Mouse (Mus musculus): ENCODE data around the gene Pbx2. TPM values are rescaled to one million over a fixed set of nuclear protein-coding genes. Genes with fewer than 3 reads are reported as not detected.

The Pbx2 gene
- polyA plus RNA-seq, 1 experiment = 66.1 TPM

GRCm38 (mm10) chr17:34561200-34561599 is 29.9 kb upstream of the Pbx2 start:
- TF ChIP-seq POLR2A (IDR thresholded peaks at IDR 0.05; ENCODE audit: insufficient read depth, low read length) = no peak
- TF ChIP-seq CTCF (IDR thresholded peaks at IDR 0.05; ENCODE audit: low read depth, low read length) = no peak
- no peak for TF ChIP-seq EP300 (IDR thresholded peaks at IDR 0.05; ENCODE audit: insufficient read depth, low read depth, low read length)
- Histone ChIP-seq H3K9ac (ENCODE audit: low read depth, poor library complexity, severe bottlenecking) (no peak overlapping the region), H3K4me1 (ENCODE audit: control insufficient read depth, insufficient read depth, low read length) (peaks cover 6% of the 10 kb centered on the region), H3K27ac (ENCODE audit: insufficient read depth, low read length) (no peak overlapping the region), H3K9me3 (replicated peaks; ENCODE audit: control insufficient read depth, insufficient read depth, low read length, poor library complexity, severe bottlenecking) (no peaks in the 10 kb centered on the region), H3K27me3 (ENCODE audit: control insufficient read depth, insufficient read depth, low read length, poor library complexity, severe bottlenecking) (no peaks in the 10 kb centered on the region), H3K36me3 (ENCODE audit: control insufficient read depth, insufficient read depth, low read length, poor library complexity, severe bottlenecking) (no peaks in the 10 kb centered on the region), H3K4me3 (ENCODE audit: low read depth, low read length) (no peak overlapping the region)

GRCm38 (mm10) chr17:34562595-34562994 is 28.5 kb upstream of the Pbx2 start:
- no peaks in the 10 kb centered on the region for H3K9me3 ChIP-seq (replicated peaks; ENCODE audit: control insufficient read depth, insufficient read depth, low read length, poor library complexity, severe bottlenecking)
- TF ChIP-seq EP300 (IDR thresholded peaks at IDR 0.05; ENCODE audit: insufficient read depth, low read depth, low read length) = peak; percentile 96
- no peak for TF ChIP-seq POLR2A (IDR thresholded peaks at IDR 0.05; ENCODE audit: insufficient read depth, low read length)
- H3K27me3 ChIP-seq (ENCODE audit: control insufficient read depth, insufficient read depth, low read length, poor library complexity, severe bottlenecking) = no peaks in the 10 kb centered on the region
- no peak overlapping the region for H3K9ac ChIP-seq (ENCODE audit: low read depth, poor library complexity, severe bottlenecking)
- H3K36me3 ChIP-seq (ENCODE audit: control insufficient read depth, insufficient read depth, low read length, poor library complexity, severe bottlenecking) = no peaks in the 10 kb centered on the region
- H3K4me3 ChIP-seq (ENCODE audit: low read depth, low read length) = no peak overlapping the region
- H3K4me1 ChIP-seq (ENCODE audit: control insufficient read depth, insufficient read depth, low read length) = peaks cover 6% of the 10 kb centered on the region
- 0 out of 2 replicates have a peak overlapping the region, but pooled peaks have one; percentile 1 for H3K27ac ChIP-seq (ENCODE audit: insufficient read depth, low read length)

GRCm38 (mm10) chr17:34563354-34563753 is 27.7 kb upstream of the Pbx2 start:
- H3K9ac ChIP-seq (ENCODE audit: low read depth, poor library complexity, severe bottlenecking) = no peak overlapping the region
- peaks cover 6% of the 10 kb centered on the region for H3K4me1 ChIP-seq (ENCODE audit: control insufficient read depth, insufficient read depth, low read length)
- H3K27me3 ChIP-seq (ENCODE audit: control insufficient read depth, insufficient read depth, low read length, poor library complexity, severe bottlenecking) = no peaks in the 10 kb centered on the region
- H3K4me3 ChIP-seq (ENCODE audit: low read depth, low read length) = no peak overlapping the region
- no peaks in the 10 kb centered on the region for H3K9me3 ChIP-seq (replicated peaks; ENCODE audit: control insufficient read depth, insufficient read depth, low read length, poor library complexity, severe bottlenecking)
- no peaks in the 10 kb centered on the region for H3K36me3 ChIP-seq (ENCODE audit: control insufficient read depth, insufficient read depth, low read length, poor library complexity, severe bottlenecking)
- TF ChIP-seq CTCF (IDR thresholded peaks at IDR 0.05; ENCODE audit: low read depth, low read length) (no peak), POLR2A (IDR thresholded peaks at IDR 0.05; ENCODE audit: insufficient read depth, low read length) (no peak), EP300 (IDR thresholded peaks at IDR 0.05; ENCODE audit: insufficient read depth, low read depth, low read length) (no peak)
- H3K27ac ChIP-seq (ENCODE audit: insufficient read depth, low read length) = peak overlapping the region; percentile 36

- TF ChIP-seq EP300 (IDR thresholded peaks at IDR 0.05; ENCODE audit: insufficient read depth, low read depth, low read length) (peak; percentile 84; the same call in 1 of the 2 replicates), POLR2A (IDR thresholded peaks at IDR 0.05; ENCODE audit: insufficient read depth, low read length) (no peak)
- H3K4me1 ChIP-seq (ENCODE audit: control insufficient read depth, insufficient read depth, low read length) = peaks cover 6% of the 10 kb centered on the region
- H3K36me3 ChIP-seq (ENCODE audit: control insufficient read depth, insufficient read depth, low read length, poor library complexity, severe bottlenecking) = no peaks in the 10 kb centered on the region
- peak within 1 kb of the TSS; percentile 41 for H3K4me3 ChIP-seq (ENCODE audit: low read depth, low read length)
- H3K9me3 ChIP-seq (replicated peaks; ENCODE audit: control insufficient read depth, insufficient read depth, low read length, poor library complexity, severe bottlenecking) = no peaks in the 10 kb centered on the region
- peak within 1 kb of the TSS; percentile 40 for H3K27ac ChIP-seq (ENCODE audit: insufficient read depth, low read length)
- no peaks in the 10 kb centered on the region for H3K27me3 ChIP-seq (ENCODE audit: control insufficient read depth, insufficient read depth, low read length, poor library complexity, severe bottlenecking)
- H3K9ac ChIP-seq (ENCODE audit: low read depth, poor library complexity, severe bottlenecking) = peak within 1 kb of the TSS; percentile 15
These were observed 27.1 kb upstream of the Pbx2 start, which contains the start of gene Notch4 for GRCm38 (mm10) chr17:34564003-34564421. TSS of gene Notch4 (plus strand) at chr17:34564268.

- Histone ChIP-seq H3K4me3 (ENCODE audit: low read depth, low read length) (peak overlapping the region; percentile 41), H3K36me3 (ENCODE audit: control insufficient read depth, insufficient read depth, low read length, poor library complexity, severe bottlenecking) (no peaks in the 10 kb centered on the region), H3K4me1 (ENCODE audit: control insufficient read depth, insufficient read depth, low read length) (peaks cover 6% of the 10 kb centered on the region), H3K27ac (ENCODE audit: insufficient read depth, low read length) (peak overlapping the region; percentile 40; the same call in 1 of the 2 replicates), H3K9me3 (replicated peaks; ENCODE audit: control insufficient read depth, insufficient read depth, low read length, poor library complexity, severe bottlenecking) (no peaks in the 10 kb centered on the region), H3K9ac (ENCODE audit: low read depth, poor library complexity, severe bottlenecking) (peak overlapping the region; percentile 15), H3K27me3 (ENCODE audit: control insufficient read depth, insufficient read depth, low read length, poor library complexity, severe bottlenecking) (no peaks in the 10 kb centered on the region)
- no peak for TF ChIP-seq POLR2A (IDR thresholded peaks at IDR 0.05; ENCODE audit: insufficient read depth, low read length)
- no peak for TF ChIP-seq EP300 (IDR thresholded peaks at IDR 0.05; ENCODE audit: insufficient read depth, low read depth, low read length)
- no peak for TF ChIP-seq CTCF (IDR thresholded peaks at IDR 0.05; ENCODE audit: low read depth, low read length)
These were observed 26.3 kb upstream of the Pbx2 start for GRCm38 (mm10) chr17:34564796-34565195.

GRCm38 (mm10) chr17:34567311-34567710 is 23.8 kb upstream of the Pbx2 start:
- Histone ChIP-seq H3K9me3 (replicated peaks; ENCODE audit: control insufficient read depth, insufficient read depth, low read length, poor library complexity, severe bottlenecking) (no peaks in the 10 kb centered on the region), H3K27me3 (ENCODE audit: control insufficient read depth, insufficient read depth, low read length, poor library complexity, severe bottlenecking) (no peaks in the 10 kb centered on the region), H3K36me3 (ENCODE audit: control insufficient read depth, insufficient read depth, low read length, poor library complexity, severe bottlenecking) (no peaks in the 10 kb centered on the region), H3K9ac (ENCODE audit: low read depth, poor library complexity, severe bottlenecking) (no peak overlapping the region), H3K27ac (ENCODE audit: insufficient read depth, low read length) (no peak overlapping the region), H3K4me1 (ENCODE audit: control insufficient read depth, insufficient read depth, low read length) (peaks cover 6% of the 10 kb centered on the region), H3K4me3 (ENCODE audit: low read depth, low read length) (no peak overlapping the region)
- TF ChIP-seq CTCF (IDR thresholded peaks at IDR 0.05; ENCODE audit: low read depth, low read length) (no peak), EP300 (IDR thresholded peaks at IDR 0.05; ENCODE audit: insufficient read depth, low read depth, low read length) (no peak), POLR2A (IDR thresholded peaks at IDR 0.05; ENCODE audit: insufficient read depth, low read length) (no peak)
